Mouse (Mus musculus) forebrain, embryonic 16.5 days (tissue): Measurements from ENCODE around the gene 9330182L06Rik. TPM values are rescaled to one million over a fixed set of nuclear protein-coding genes. Genes with fewer than 3 reads are reported as not detected.

Experiments used
- ATAC-seq: fragments of 200-750 bp; cut with Nextera tagmentation; 2 replicates; pipeline ENCODE4 v1.8.0; 2017; ENCODE audit warnings: mild to moderate bottlenecking, moderate library complexity
- H3K27ac ChIP-seq: fragments of 300-500 bp; sonication (generic); 2 replicates; pipeline ENCODE4 v1.5.1; 2014; ENCODE audit warnings: low read length, control low read depth
- H3K27me3 ChIP-seq: fragments of 300-500 bp; sonication (generic); replicated peaks from 2 replicates; pipeline ENCODE4 v1.6.1; 2014; ENCODE audit warnings: low read length; ENCODE audit not compliant: control insufficient read depth, insufficient read depth
- H3K36me3 ChIP-seq: fragments of 300-500 bp; sonication (generic); 2 replicates; pipeline ENCODE4 v1.6.1; 2014; ENCODE audit not compliant: control insufficient read depth, insufficient read depth
- H3K4me1 ChIP-seq: fragments of 300-500 bp; sonication (generic); replicated peaks from 2 replicates; pipeline ENCODE4 v1.6.1; 2014; ENCODE audit warnings: low read length; ENCODE audit not compliant: control insufficient read depth, insufficient read depth
- H3K4me2 ChIP-seq: fragments of 300-500 bp; sonication (generic); 2 replicates; pipeline ENCODE4 v1.6.1; 2014; ENCODE audit warnings: mild to moderate bottlenecking, low read length, control low read depth
- H3K4me3 ChIP-seq: fragments of 300-500 bp; sonication (generic); replicated peaks from 2 replicates; pipeline ENCODE4 v1.5.1; 2014; ENCODE audit warnings: mild to moderate bottlenecking, low read length, control low read depth
- H3K9ac ChIP-seq: fragments of 300-500 bp; sonication (generic); replicated peaks from 2 replicates; pipeline ENCODE4 v1.6.1; 2014; ENCODE audit warnings: low read depth, low read length, control low read depth
- H3K9me3 ChIP-seq: fragments of 300-500 bp; sonication (generic); 2 replicates; pipeline ENCODE4 v1.6.1; 2016; ENCODE audit warnings: low read length; ENCODE audit not compliant: control insufficient read depth
- WGBS: fragments of 180-500 bp; shearing (Covaris S2); extraction: QIAGEN DNeasy Blood & Tissue Kit; methylation state at CpG from one replicate; pipeline ENCODE4 v1.1.7; 2014; 5-methylcytosine and 5-hydroxymethylcytosine counted together
- polyA plus RNA-seq: library from polyadenylated mRNA; unstranded; fragments of >200 nt; fragmentation: Nextera tagmentation; extraction: Ambion mirVana; gene quantifications from 2 replicates; pipeline ENCODE4 v1.2.1, GENCODE M21; 2015

The 9330182L06Rik gene
- polyA plus RNA-seq, 1 experiment from 2014 or later: 13.4 TPM

DNA sequence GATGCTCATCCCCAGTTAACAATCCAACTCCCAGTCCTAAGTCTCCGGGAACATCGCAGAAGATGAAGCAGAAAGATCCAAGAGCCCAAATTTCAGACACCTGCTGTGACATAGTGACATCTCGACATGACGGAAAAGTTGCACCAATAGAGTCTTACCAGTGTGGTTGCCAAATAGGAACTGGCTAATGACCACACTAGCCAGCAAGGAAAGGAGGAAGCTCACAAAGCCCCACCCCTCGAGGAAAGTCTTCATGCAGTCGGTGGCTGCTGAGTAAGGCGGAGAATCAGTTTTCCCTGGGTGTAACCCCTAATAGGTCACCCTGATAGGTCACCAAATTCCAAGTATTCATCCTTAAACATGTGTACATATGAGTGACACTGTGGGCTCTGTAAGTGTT is 151.2 kb downstream of the 9330182L06Rik start:
- H3K9me3 ChIP-seq: no peaks in the 10 kb centered on the region
- ATAC-seq: no peak
- WGBS: 89% methylated on average over 7 of the region's 7 CpGs

DNA sequence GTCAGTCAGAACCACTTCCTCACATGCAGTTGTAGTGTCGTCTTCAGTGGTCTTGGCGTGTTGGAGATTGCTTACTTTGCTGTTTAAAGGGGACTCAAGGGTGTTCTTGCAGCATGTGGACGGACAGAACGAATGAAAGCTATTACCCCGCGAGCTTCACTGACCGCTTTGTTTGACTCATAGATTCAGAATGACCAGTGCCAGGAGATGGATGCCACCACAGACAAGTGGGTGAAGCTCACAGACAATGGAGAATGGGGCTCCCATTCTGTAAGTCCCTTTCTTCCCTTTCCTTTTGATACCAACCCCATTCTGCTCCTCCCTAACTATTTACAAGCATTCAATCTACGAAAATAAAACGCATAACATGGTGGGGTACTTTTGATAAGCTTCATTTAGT is 151.9 kb downstream of the 9330182L06Rik start:
- no peak for ATAC-seq
- no peaks in the 10 kb centered on the region for H3K36me3 ChIP-seq
- no peak overlapping the region for H3K4me2 ChIP-seq
- no peak overlapping the region for H3K4me3 ChIP-seq
- no peaks in the 10 kb centered on the region for H3K4me1 ChIP-seq
- H3K9ac ChIP-seq: no peak overlapping the region
- WGBS: 87% methylated on average over 9 of the region's 9 CpGs
- no peaks in the 10 kb centered on the region; the same call in 1 of the 2 replicates for H3K27me3 ChIP-seq
- H3K9me3 ChIP-seq: no peaks in the 10 kb centered on the region
- no peak overlapping the region for H3K27ac ChIP-seq

More for the DNA sequence above, 151.2 kb downstream of the 9330182L06Rik start:
- H3K36me3 ChIP-seq: no peaks in the 10 kb centered on the region
- H3K4me2 ChIP-seq: no peak overlapping the region
- H3K27me3 ChIP-seq: no peaks in the 10 kb centered on the region; the same call in 1 of the 2 replicates
- no peaks in the 10 kb centered on the region for H3K4me1 ChIP-seq
- H3K4me3 ChIP-seq: no peak overlapping the region
- no peak overlapping the region for H3K27ac ChIP-seq
- no peak overlapping the region for H3K9ac ChIP-seq

DNA sequence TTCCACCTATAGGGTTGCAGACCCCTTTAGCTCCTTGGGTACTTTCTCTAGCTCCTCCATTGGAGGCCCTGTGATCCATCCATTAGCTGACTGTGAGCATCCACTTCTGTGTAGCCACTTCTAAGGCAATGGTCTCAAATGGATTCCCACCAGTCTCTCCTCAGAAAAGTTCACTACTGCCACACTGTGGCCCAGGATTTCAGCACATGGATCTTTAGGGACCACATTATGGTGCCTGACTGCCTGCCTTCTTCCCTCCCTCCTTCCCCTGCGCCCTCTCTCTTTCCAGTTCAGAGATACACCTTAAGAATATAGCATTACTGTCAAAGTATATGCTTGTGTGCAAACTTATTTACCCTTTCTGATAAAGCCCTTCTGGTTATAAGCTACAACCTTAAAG is 154.0 kb downstream of the 9330182L06Rik start:
- no peak overlapping the region for H3K4me3 ChIP-seq
- 0 out of 2 replicates have a peak, but pooled peaks cover 2% of the 10 kb centered on the region for H3K4me1 ChIP-seq
- WGBS: 81% methylated on average over 1 of the region's 1 CpGs
- ATAC-seq: peak; percentile 56
- H3K9ac ChIP-seq: no peak overlapping the region
- no peaks in the 10 kb centered on the region; the same call in 1 of the 2 replicates for H3K27me3 ChIP-seq
- H3K9me3 ChIP-seq: no peaks in the 10 kb centered on the region
- H3K36me3 ChIP-seq: no peaks in the 10 kb centered on the region
- no peak overlapping the region for H3K4me2 ChIP-seq
- H3K27ac ChIP-seq: no peak overlapping the region

DNA sequence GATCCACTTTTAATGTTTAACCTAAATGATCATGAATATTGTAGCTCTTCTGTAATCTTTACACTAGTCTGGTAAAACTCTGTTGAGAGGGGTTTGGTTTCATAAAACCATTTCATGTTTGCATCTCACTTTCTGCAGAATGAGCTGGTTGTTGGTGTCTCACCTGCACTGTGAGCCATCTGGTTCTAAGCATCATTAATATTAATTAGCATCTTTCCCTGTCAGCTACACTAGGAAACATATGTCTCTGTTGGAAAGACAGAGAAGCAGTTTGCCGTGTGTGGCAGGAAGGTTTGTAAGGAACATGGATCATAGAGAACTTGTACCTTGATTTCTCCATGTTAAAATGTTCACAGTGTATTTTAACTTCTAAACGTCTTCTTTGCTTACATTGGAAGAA is 158.5 kb downstream of the 9330182L06Rik start:
- Histone ChIP-seq H3K36me3 (no peaks in the 10 kb centered on the region), H3K27me3 (no peaks in the 10 kb centered on the region; the same call in 1 of the 2 replicates), H3K9ac (no peak overlapping the region), H3K27ac (no peak overlapping the region), H3K9me3 (no peaks in the 10 kb centered on the region), H3K4me3 (no peak overlapping the region), H3K4me1 (0 out of 2 replicates have a peak, but pooled peaks cover 2% of the 10 kb centered on the region), H3K4me2 (no peak overlapping the region)
- WGBS: 35% methylated on average over 2 of the region's 2 CpGs
- ATAC-seq: peak; percentile 82

DNA sequence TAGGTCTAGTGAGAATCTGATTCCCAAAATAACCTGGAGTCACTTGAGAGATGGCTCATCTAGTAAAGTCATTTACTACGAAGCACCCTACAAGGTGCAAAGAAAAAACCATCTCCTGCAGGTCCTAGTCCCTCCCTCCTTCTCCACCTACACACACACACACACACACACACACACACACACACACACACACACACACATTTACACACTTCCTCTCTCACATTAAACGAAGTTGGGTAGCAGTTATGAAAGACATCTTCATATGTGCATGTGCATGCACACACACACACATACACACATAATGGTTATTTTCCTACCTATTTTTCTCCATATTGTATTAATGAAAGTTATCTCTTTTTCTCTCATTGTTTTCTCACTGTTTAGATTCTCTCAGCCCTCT is 161.2 kb downstream of the 9330182L06Rik start:
- H3K9ac ChIP-seq: no peak overlapping the region
- no peaks in the 10 kb centered on the region; the same call in 1 of the 2 replicates for H3K27me3 ChIP-seq
- no peak for ATAC-seq
- no peaks in the 10 kb centered on the region for H3K36me3 ChIP-seq
- H3K4me3 ChIP-seq: no peak overlapping the region
- 86% methylated on average over 2 of the region's 2 CpGs for WGBS
- no peaks in the 10 kb centered on the region for H3K9me3 ChIP-seq
- H3K4me2 ChIP-seq: no peak overlapping the region
- H3K4me1 ChIP-seq: 0 out of 2 replicates have a peak, but pooled peaks cover 2% of the 10 kb centered on the region
- H3K27ac ChIP-seq: no peak overlapping the region

DNA sequence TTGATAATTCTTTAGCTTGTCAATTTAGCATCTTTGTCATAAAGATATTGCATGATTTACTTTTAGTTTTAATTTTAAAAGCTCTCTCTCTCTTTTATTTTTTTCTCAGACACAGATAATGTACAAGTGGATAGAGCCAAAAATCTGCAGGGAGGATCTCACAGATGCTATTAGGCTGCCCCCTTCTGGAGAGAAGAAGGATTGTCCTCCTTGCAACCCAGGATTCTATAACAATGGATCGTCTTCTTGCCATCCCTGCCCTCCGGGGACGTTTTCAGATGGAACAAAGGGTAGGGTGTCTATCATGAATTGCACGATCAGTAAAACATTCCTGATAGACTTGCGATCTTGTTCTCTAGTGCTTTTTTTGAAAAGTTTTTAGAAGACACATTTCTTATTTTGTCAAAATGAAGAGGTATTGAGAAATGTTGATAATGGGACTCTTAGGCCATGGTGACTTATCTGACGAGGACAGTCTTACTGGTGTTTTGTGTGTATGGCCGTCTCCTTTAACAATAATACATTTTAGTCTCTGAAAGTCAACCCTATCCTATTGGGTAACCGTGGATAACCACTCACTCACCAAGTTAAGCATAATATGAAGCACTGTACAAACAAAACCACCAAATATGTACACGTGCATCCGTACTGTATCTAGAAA is 161.8 kb downstream of the 9330182L06Rik start:
- Histone ChIP-seq H3K9ac (no peak overlapping the region), H3K27ac (no peak overlapping the region), H3K36me3 (no peaks in the 10 kb centered on the region), H3K4me2 (no peak overlapping the region), H3K4me1 (0 out of 2 replicates have a peak, but pooled peaks cover 2% of the 10 kb centered on the region), H3K27me3 (no peaks in the 10 kb centered on the region), H3K4me3 (no peak overlapping the region), H3K9me3 (no peaks in the 10 kb centered on the region)
- WGBS: 45% methylated on average over 10 of the region's 10 CpGs
- peak; percentile 84 for ATAC-seq

DNA sequence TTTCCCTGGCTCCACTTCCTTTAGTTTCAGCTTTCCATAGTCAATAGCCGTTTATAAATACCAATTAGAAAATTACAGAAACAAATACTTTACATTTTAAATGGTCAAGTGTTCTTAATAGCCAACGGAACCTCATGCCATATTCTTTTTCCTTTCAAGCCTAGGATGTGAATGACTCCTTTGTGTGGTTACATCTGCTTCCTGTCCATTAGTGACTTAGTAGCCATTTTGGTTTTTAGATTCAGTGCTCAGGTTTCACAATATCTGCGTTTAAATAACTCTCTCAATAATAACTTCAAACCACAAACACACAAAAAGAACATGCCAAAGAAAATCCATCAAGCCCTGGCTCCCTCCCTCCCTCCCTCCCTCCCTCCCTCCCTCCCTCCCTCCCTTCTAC is 162.8 kb downstream of the 9330182L06Rik start:
- ATAC-seq: no peak
- H3K27ac ChIP-seq: no peak overlapping the region
- no peak overlapping the region for H3K9ac ChIP-seq
- 52% methylated on average over 3 of the region's 3 CpGs for WGBS
- H3K27me3 ChIP-seq: no peaks in the 10 kb centered on the region
- H3K4me1 ChIP-seq: 0 out of 2 replicates have a peak, but pooled peaks cover 2% of the 10 kb centered on the region
- no peak overlapping the region for H3K4me3 ChIP-seq
- H3K36me3 ChIP-seq: no peaks in the 10 kb centered on the region
- H3K4me2 ChIP-seq: no peak overlapping the region
- H3K9me3 ChIP-seq: no peaks in the 10 kb centered on the region

DNA sequence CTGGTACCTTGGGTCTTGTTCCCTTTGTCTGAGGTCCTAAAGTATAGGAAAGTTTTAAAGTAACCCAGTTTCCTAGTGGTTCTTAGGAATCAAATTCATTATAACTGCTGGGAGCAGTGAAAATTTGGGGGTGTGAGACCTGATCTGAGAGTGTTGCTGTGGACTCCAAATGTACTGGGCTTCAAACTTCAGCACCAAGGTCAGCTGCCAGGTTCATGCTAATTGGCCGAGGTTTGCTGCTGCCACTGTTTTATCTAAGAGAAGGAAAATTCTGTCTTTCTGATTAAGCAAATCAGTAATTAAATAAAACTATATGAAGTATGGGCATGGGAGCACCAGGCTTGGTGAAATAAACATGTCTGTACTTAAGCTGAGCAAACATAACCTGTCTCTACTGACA is 180.2 kb downstream of the 9330182L06Rik start:
- no peaks in the 10 kb centered on the region for H3K4me1 ChIP-seq
- no peaks in the 10 kb centered on the region for H3K27me3 ChIP-seq
- no peak overlapping the region for H3K9ac ChIP-seq
- 13% methylated on average over 1 of the region's 1 CpGs for WGBS
- H3K36me3 ChIP-seq: no peaks in the 10 kb centered on the region
- no peak overlapping the region for H3K27ac ChIP-seq
- H3K9me3 ChIP-seq: no peaks in the 10 kb centered on the region
- H3K4me2 ChIP-seq: no peak overlapping the region
- H3K4me3 ChIP-seq: no peak overlapping the region
- ATAC-seq: no peak

DNA sequence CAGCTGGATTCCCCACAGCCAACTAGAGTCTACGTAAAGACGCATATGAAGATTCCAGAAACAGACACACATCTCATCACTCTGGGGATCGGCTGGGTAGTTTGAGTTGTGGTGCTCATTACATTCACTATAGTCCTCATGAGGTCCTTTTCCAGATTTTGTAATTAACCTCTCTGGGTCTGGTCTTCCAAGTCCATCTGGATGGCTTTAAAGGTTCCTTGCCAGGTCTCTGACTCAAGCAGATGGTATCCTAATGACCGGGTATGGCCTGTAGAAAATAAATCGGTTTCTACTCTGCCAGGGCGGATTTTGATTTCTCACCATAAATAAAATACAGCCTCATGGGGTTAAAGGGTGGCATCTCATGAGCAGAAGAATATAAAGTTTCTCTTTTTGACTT is 183.0 kb downstream of the 9330182L06Rik start:
- Histone ChIP-seq H3K4me3 (no peak overlapping the region), H3K36me3 (no peaks in the 10 kb centered on the region), H3K27me3 (no peaks in the 10 kb centered on the region), H3K27ac (no peak overlapping the region), H3K9ac (no peak overlapping the region), H3K4me2 (no peak overlapping the region), H3K4me1 (no peaks in the 10 kb centered on the region), H3K9me3 (no peaks in the 10 kb centered on the region)
- ATAC-seq: no peak
- WGBS: 87% methylated on average over 6 of the region's 6 CpGs
